Mouse (Mus musculus) midbrain, postnatal 0 days (tissue): ENCODE data around the gene Hist1h2af. TPM values are rescaled to one million over a fixed set of nuclear protein-coding genes. Genes with fewer than 3 reads are reported as not detected.
"Not testable (repeated sequence)": the region's sequence is repeated elsewhere in the genome, so short reads cannot be mapped to it uniquely, and the experiment has no call there.

ENCODE experiments used
- ATAC-seq: fragments of 200-750 bp; cut with Nextera tagmentation; 2 replicates; pipeline ENCODE4 v1.8.0; 2017; ENCODE audit warnings: moderate number of reproducible peaks, mild to moderate bottlenecking, moderate TSS enrichment, moderate library complexity; ENCODE audit not compliant: low FRiP score
- DNase-seq: peaks from one replicate; pipeline ENCODE4 v3.0.0-alpha.2; 2015; ENCODE audit warnings: low spot score
- H3K27ac ChIP-seq: fragments of 300-500 bp; sonication (generic); 2 replicates; pipeline ENCODE4 v1.5.1; 2014; ENCODE audit warnings: low read depth, mild to moderate bottlenecking, low read length, mixed read lengths
- H3K27me3 ChIP-seq: fragments of 300-500 bp; sonication (generic); 2 replicates; pipeline ENCODE4 v1.6.1; 2014; ENCODE audit warnings: low read length, control low read depth, mixed read lengths; ENCODE audit not compliant: insufficient read depth
- H3K36me3 ChIP-seq: fragments of 300-500 bp; sonication (generic); 2 replicates; pipeline ENCODE4 v1.6.1; 2014; ENCODE audit warnings: low read length, control low read depth, mixed read lengths; ENCODE audit not compliant: insufficient read depth
- H3K4me1 ChIP-seq: fragments of 300-500 bp; sonication (generic); 2 replicates; pipeline ENCODE4 v1.6.1; 2014; ENCODE audit warnings: mild to moderate bottlenecking, control low read depth, antibody characterized with exemption, low read length, mixed read lengths; ENCODE audit not compliant: insufficient read depth
- H3K4me2 ChIP-seq: fragments of 300-500 bp; sonication (generic); 2 replicates; pipeline ENCODE4 v1.6.1; 2014; ENCODE audit warnings: low read depth, mild to moderate bottlenecking, low read length, mixed read lengths; ENCODE audit not compliant: poor library complexity, severe bottlenecking
- H3K4me3 ChIP-seq: fragments of 300-500 bp; sonication (generic); 2 replicates; pipeline ENCODE4 v1.5.1; 2014; ENCODE audit warnings: low read depth, mild to moderate bottlenecking, low read length, moderate library complexity
- H3K9ac ChIP-seq: fragments of 300-500 bp; sonication (generic); replicated peaks from 2 replicates; pipeline ENCODE4 v1.6.1; 2014; ENCODE audit warnings: mild to moderate bottlenecking, low read length, moderate library complexity, mixed read lengths; ENCODE audit not compliant: poor library complexity, severe bottlenecking
- H3K9me3 ChIP-seq: fragments of 300-500 bp; sonication (generic); 2 replicates; pipeline ENCODE4 v1.6.1; 2016; ENCODE audit warnings: low read length, control low read depth
- CTCF ChIP-seq: IDR thresholded peaks from 2 replicates; pipeline ENCODE4 v1.5.1; 2016; ENCODE audit warnings: antibody characterized with exemption, mild to moderate bottlenecking
- WGBS: fragments of 180-500 bp; shearing (Covaris S2); extraction: QIAGEN DNeasy Blood & Tissue Kit; methylation state at CpG from one replicate; pipeline ENCODE4 v1.1.7; 2014; 5-methylcytosine and 5-hydroxymethylcytosine counted together
- polyA plus RNA-seq: library from polyadenylated mRNA; unstranded; fragments of >200 nt; fragmentation: Nextera tagmentation; extraction: Ambion mirVana; gene quantifications from 2 replicates; pipeline ENCODE4 v1.2.1, GENCODE M21; 2015
- total RNA-seq: library from RNA; depleted of rRNA; stranded (reverse); fragments of >200 nt; gene quantifications from 2 replicates; pipeline ENCODE4 v1.2.3, GENCODE M21; 2014

Gene Hist1h2af
- total and polyA plus RNA-seq, 2 experiments from 2014 or later, result 0.54 to 293 TPM

- under 1% methylated on average over 18 of the region's 18 CpGs for WGBS
- Histone ChIP-seq H3K36me3 (no peaks in the 10 kb centered on the region), H3K4me2 (peak within 1 kb of the TSS; percentile 53), H3K4me1 (0 out of 2 replicates have a peak, but pooled peaks cover 8% of the 10 kb centered on the region), H3K27ac (peak within 1 kb of the TSS; percentile 67), H3K9ac (0 out of 2 replicates have a peak within 1 kb of the TSS, but pooled peaks have one; percentile 33), H3K27me3 (no peaks in the 10 kb centered on the region), H3K9me3 (no peaks in the 10 kb centered on the region), H3K4me3 (peak within 1 kb of the TSS; percentile 38)
- peak; percentile 93 for DNase-seq
- TF ChIP-seq CTCF, result no peak
- ATAC-seq, result peak; percentile 63
These were observed 41.7 kb downstream of the Hist1h2af start, which contains the start of gene Hist1h3d for GRCm38 (mm10) chr13:23575271-23575851. Gene Hist1h3d, plus strand, starts transcription at chr13:23575763.

GRCm38 (mm10) chr13:23575864-23576313, 42.2 kb downstream of the Hist1h2af start:
- H3K9me3 ChIP-seq, H3K27me3 ChIP-seq, H3K4me1 ChIP-seq, DNase-seq, H3K36me3 ChIP-seq, ATAC-seq: not testable (repeated sequence)
- H3K9ac ChIP-seq, result 0 out of 2 replicates have a peak overlapping the region, but pooled peaks have one; percentile 33
- peak overlapping the region; percentile 47; the same call in 1 of the 2 replicates for H3K27ac ChIP-seq
- peak overlapping the region; percentile 53 for H3K4me2 ChIP-seq
- peak overlapping the region; percentile 38 for H3K4me3 ChIP-seq
- 0% methylated on average over 9 of the region's 40 CpGs for WGBS

GRCm38 (mm10) chr13:23576351-23576881, 42.7 kb downstream of the Hist1h2af start:
- H3K27ac ChIP-seq, result no peak overlapping the region
- H3K9me3 ChIP-seq, result no peaks in the 10 kb centered on the region
- 10% methylated on average over 7 of the region's 7 CpGs for WGBS
- 0 out of 2 replicates have a peak, but pooled peaks cover 8% of the 10 kb centered on the region for H3K4me1 ChIP-seq
- no peak for ATAC-seq
- H3K9ac ChIP-seq, result no peak overlapping the region
- peak overlapping the region; percentile 38 for H3K4me3 ChIP-seq
- no peak for TF ChIP-seq CTCF
- H3K4me2 ChIP-seq, result peak overlapping the region; percentile 53
- no peaks in the 10 kb centered on the region for H3K36me3 ChIP-seq
- no peaks in the 10 kb centered on the region for H3K27me3 ChIP-seq
- no peak for DNase-seq

- H3K36me3 ChIP-seq, result no peaks in the 10 kb centered on the region
- H3K4me3 ChIP-seq, result no peak overlapping the region
- no peak for ATAC-seq
- H3K27ac ChIP-seq, result no peak overlapping the region
- no peak overlapping the region for H3K9ac ChIP-seq
- no peaks in the 10 kb centered on the region for H3K27me3 ChIP-seq
- no peaks in the 10 kb centered on the region for H3K9me3 ChIP-seq
- WGBS, result 55% methylated on average over 6 of the region's 6 CpGs
- peaks cover 10% of the 10 kb centered on the region; the same call in 1 of the 2 replicates for H3K4me1 ChIP-seq
- no peak for TF ChIP-seq CTCF
- H3K4me2 ChIP-seq, result 0 out of 2 replicates have a peak overlapping the region, but pooled peaks have one; percentile 53
- DNase-seq, result no peak
These were observed 43.4 kb downstream of the Hist1h2af start for GRCm38 (mm10) chr13:23576906-23577639.

GRCm38 (mm10) chr13:23577835-23578234, 44.1 kb downstream of the Hist1h2af start:
- Histone ChIP-seq H3K9ac (no peak overlapping the region), H3K36me3 (no peaks in the 10 kb centered on the region), H3K4me3 (no peak overlapping the region), H3K4me1 (peaks cover 10% of the 10 kb centered on the region; the same call in 1 of the 2 replicates), H3K27ac (no peak overlapping the region), H3K4me2 (no peak overlapping the region), H3K9me3 (no peaks in the 10 kb centered on the region), H3K27me3 (no peaks in the 10 kb centered on the region)
- DNase-seq (no peak), ATAC-seq (no peak)
- 98% methylated on average over 1 of the region's 1 CpGs for WGBS
- TF ChIP-seq CTCF, result no peak
